Mouse (Mus musculus) brain, embryonic 14.5 days (tissue): ENCODE measurements around the gene Cd19.

Experiments
- CTCF ChIP-seq: fragments of 200-500 bp; IDR thresholded peaks from 2 replicates; pipeline ENCODE4 v1.5.1; 2012; ENCODE audit warnings: inconsistent platforms, mild to moderate bottlenecking, moderate library complexity, borderline replicate concordance; ENCODE audit not compliant: insufficient read depth, insufficient read length; ENCODE audit errors: extremely low read depth
- POLR2A ChIP-seq: fragments of 200-500 bp; IDR thresholded peaks from 2 replicates; pipeline ENCODE4 v1.6.1; 2012; ENCODE audit warnings: mild to moderate bottlenecking, inconsistent platforms, borderline replicate concordance; ENCODE audit not compliant: poor library complexity, insufficient read depth, insufficient read length, severe bottlenecking; ENCODE audit errors: extremely low read depth

DNA sequence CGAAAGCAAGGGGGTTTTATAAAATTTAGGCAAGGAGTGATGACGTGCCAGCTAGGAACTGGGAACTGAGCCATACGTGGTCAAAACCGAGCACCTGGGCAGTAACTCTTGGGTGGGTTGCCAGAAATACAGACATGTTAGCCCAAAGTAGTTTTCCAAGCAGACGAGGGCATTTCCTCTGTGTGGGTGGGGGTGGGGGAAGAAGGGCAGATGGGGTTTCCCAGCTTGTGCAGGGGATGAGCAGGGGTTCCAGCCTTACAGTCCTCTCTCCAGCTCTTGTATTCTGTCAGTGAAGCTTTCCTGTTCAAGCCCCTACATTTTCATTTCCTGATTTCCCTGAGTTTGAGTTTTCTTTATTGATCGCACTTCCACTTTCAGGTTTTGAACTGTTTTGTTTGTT lies 9.5 kb upstream of the Cd19 start:
- TF ChIP-seq CTCF (no peak), POLR2A (no peak)
